Mouse (Mus musculus): ENCODE measurements around the gene Abhd6.
"Not testable (repeated sequence)": the region's sequence is repeated elsewhere in the genome, so short reads cannot be mapped to it uniquely, and the experiment has no call there.

The Abhd6 gene

GRCm38 (mm10) chr14:7999030-7999429 is 3.7 kb upstream of the Abhd6 start:
- no peak for DNase-seq (ENCODE audit: low read depth, low spot score)

- DNase-seq (ENCODE audit: low read depth, low spot score), result no peak
Observed at GRCm38 (mm10) chr14:7999435-7999834, 3.3 kb upstream of the Abhd6 start.

GRCm38 (mm10) chr14:8000247-8000646 is 2.5 kb upstream of the Abhd6 start:
- no peak for DNase-seq (ENCODE audit: low read depth, low spot score)

- DNase-seq (ENCODE audit: low read depth, low spot score), result no peak
Observed at GRCm38 (mm10) chr14:8000831-8001685, 1.6 kb upstream of the Abhd6 start.

GRCm38 (mm10) chr14:8003093-8003670 is 480 bp downstream of the Abhd6 start:
- no peak for DNase-seq (ENCODE audit: low read depth, low spot score)

- DNase-seq (ENCODE audit: low read depth, low spot score), result no peak
Observed at GRCm38 (mm10) chr14:8003727-8004670, 1.3 kb downstream of the Abhd6 start.

- DNase-seq (ENCODE audit: low read depth, low spot score), result not testable (repeated sequence)
Observed at GRCm38 (mm10) chr14:8006061-8006460, 3.4 kb downstream of the Abhd6 start.

GRCm38 (mm10) chr14:8007084-8007483 is 4.4 kb downstream of the Abhd6 start:
- DNase-seq (ENCODE audit: low read depth, low spot score), result no peak

- no peak for DNase-seq (ENCODE audit: low read depth, low spot score)
Observed at GRCm38 (mm10) chr14:8007486-8007885, 4.8 kb downstream of the Abhd6 start.

GRCm38 (mm10) chr14:8007923-8008322 is 5.2 kb downstream of the Abhd6 start:
- no peak for DNase-seq (ENCODE audit: low read depth, low spot score)

GRCm38 (mm10) chr14:8011297-8011696 is 8.6 kb downstream of the Abhd6 start:
- no peak for DNase-seq (ENCODE audit: low read depth, low spot score)

- no peak for DNase-seq (ENCODE audit: low read depth, low spot score)
Observed at GRCm38 (mm10) chr14:8011938-8012337, 9.2 kb downstream of the Abhd6 start.

- no peak for DNase-seq (ENCODE audit: low read depth, low spot score)
Observed at GRCm38 (mm10) chr14:8015756-8016155, 13.1 kb downstream of the Abhd6 start.

- DNase-seq (ENCODE audit: low read depth, low spot score), result no peak
Observed at GRCm38 (mm10) chr14:8016276-8016675, 13.6 kb downstream of the Abhd6 start.

GRCm38 (mm10) chr14:8016951-8017350 is 14.2 kb downstream of the Abhd6 start:
- DNase-seq (ENCODE audit: low read depth, low spot score), result no peak

GRCm38 (mm10) chr14:8020011-8020410 is 17.3 kb downstream of the Abhd6 start:
- DNase-seq (ENCODE audit: low read depth, low spot score), result no peak

GRCm38 (mm10) chr14:8020546-8020945 is 17.8 kb downstream of the Abhd6 start:
- no peak for DNase-seq (ENCODE audit: low read depth, low spot score)

- no peak for DNase-seq (ENCODE audit: low read depth, low spot score)
Observed at GRCm38 (mm10) chr14:8024469-8024868, 21.8 kb downstream of the Abhd6 start.

GRCm38 (mm10) chr14:8024936-8025335 is 22.2 kb downstream of the Abhd6 start:
- no peak for DNase-seq (ENCODE audit: low read depth, low spot score)

GRCm38 (mm10) chr14:8026769-8027531 is 24.2 kb downstream of the Abhd6 start:
- no peak for DNase-seq (ENCODE audit: low read depth, low spot score)

GRCm38 (mm10) chr14:8028086-8028485 is 25.4 kb downstream of the Abhd6 start:
- no peak for DNase-seq (ENCODE audit: low read depth, low spot score)
